ENCODE assay signal across 8 mouse cellular contexts in genomic region chr1:179645980-179646268, GRCm38 (mm10). TPM values are rescaled to one million over a fixed set of nuclear protein-coding genes. Genes with fewer than 3 reads are reported as not detected.
DNase-seq lines count a peak whose midpoint lies in the region; ATAC-seq and TF ChIP-seq lines count a peak whose summit lies in the region.

No protein-coding gene starts in this region.

- ATAC-seq in heart, embryonic 13.5 days (ENCODE audit: extremely low read depth, insufficient number of reproducible peaks, low FRiP score, low TSS enrichment) = no peak
- peak; percentile 38 for ATAC-seq in hindbrain, embryonic 12.5 days (ENCODE audit: low FRiP score)
- peak; percentile 36 for ATAC-seq in megakaryocyte-erythroid progenitor cell, adult 5-6 weeks (replicated peaks; ENCODE audit: low FRiP score, low TSS enrichment, poor library complexity, severe bottlenecking)

- no peak for TF ChIP-seq RAD21 in MEL (IDR thresholded peaks at IDR 0.05; ENCODE audit: low read depth, low read length)

- no peak for TF ChIP-seq POLR2A in MEL (IDR thresholded peaks at IDR 0.05; ENCODE audit: control insufficient read depth in 1 of 2, insufficient read depth in 1 of 2, low read depth in 1 of 2, low read length in 2 of 2, poor library complexity in 1 of 2)

- 17% methylated on average over 4 of the region's 4 CpGs for WGBS in heart, embryonic 13.5 days
- 26% methylated on average over 4 of the region's 4 CpGs for WGBS in hindbrain, embryonic 12.5 days

- no peaks in the 10 kb centered on the region for H3K79me2 ChIP-seq in MEL (ENCODE audit: control insufficient read depth, insufficient read depth, low read length, poor library complexity)

- no peaks in the 10 kb centered on the region for H3K27me3 ChIP-seq in heart, embryonic 13.5 days (replicated peaks)
- H3K27me3 ChIP-seq in MEL (ENCODE audit: control insufficient read depth in 1 of 2, insufficient read depth in 2 of 2, low read length in 2 of 2) = no peaks in the 10 kb centered on the region
- no peaks in the 10 kb centered on the region for H3K27me3 ChIP-seq in hindbrain, embryonic 12.5 days

- H3K27ac ChIP-seq in heart, embryonic 13.5 days (replicated peaks) = no peak overlapping the region
- no peak overlapping the region for H3K27ac ChIP-seq in MEL (ENCODE audit: control insufficient read depth, low read depth, low read length)
- H3K27ac ChIP-seq in hindbrain, embryonic 12.5 days = no peak overlapping the region

- H3K36me3 ChIP-seq in heart, embryonic 13.5 days = no peaks in the 10 kb centered on the region
- peaks cover 0 to 5% of the 10 kb centered on the region in 2 experiments; a peak in 2 of 4 replicates for H3K36me3 ChIP-seq in MEL (ENCODE audit: control insufficient read depth in 1 of 2, insufficient read depth in 2 of 2, low read length in 2 of 2)
- H3K36me3 ChIP-seq in hindbrain, embryonic 12.5 days = no peaks in the 10 kb centered on the region

- DNase-seq in heart, adult 8-10 months (ENCODE audit: low spot score) = no peak
- DNase-seq in MEL (ENCODE audit: low read depth, low spot score) = no peak
- DNase-seq in cerebellum, adult 9-11 months = no peak
- no peak for DNase-seq in layer of hippocampus, adult 18-20 months (ENCODE audit: low spot score in 2 of 2)
- no peak for DNase-seq in layer of hippocampus, postnatal 36 days

- peak overlapping the region; percentile 58; the same call in 1 of the 2 replicates for H3K9ac ChIP-seq in heart, embryonic 13.5 days
- peak overlapping the region; percentile 66 for H3K9ac ChIP-seq in MEL (ENCODE audit: control insufficient read depth, low read depth, low read length, poor library complexity, severe bottlenecking)
- H3K9ac ChIP-seq in hindbrain, embryonic 12.5 days = no peak overlapping the region

- no peak for TF ChIP-seq EP300 in MEL (IDR thresholded peaks at IDR 0.05; ENCODE audit: low read depth in 1 of 2, low read length in 2 of 2)

- H3K9me3 ChIP-seq in heart, embryonic 13.5 days = no peaks in the 10 kb centered on the region
- no peaks in the 10 kb centered on the region for H3K9me3 ChIP-seq in MEL (replicated peaks; ENCODE audit: insufficient read depth, low read length)
- no peaks in the 10 kb centered on the region for H3K9me3 ChIP-seq in hindbrain, embryonic 12.5 days (replicated peaks)

- TF ChIP-seq CTCF in MEL (IDR thresholded peaks at IDR 0.05 in 2 of 3, conservative IDR thresholded peaks at IDR 0.05 in 1 of 3; ENCODE audit: control insufficient read depth in 1 of 3, insufficient read depth in 1 of 3, low read depth in 2 of 3, low read length in 3 of 3, poor library complexity in 1 of 3, severe bottlenecking in 1 of 3) = no peak

- peaks cover 11% of the 10 kb centered on the region; the same call in 1 of the 2 replicates for H3K4me1 ChIP-seq in heart, embryonic 13.5 days
- peaks cover 0 to 27% of the 10 kb centered on the region in 2 experiments; a peak in 2 of 4 replicates for H3K4me1 ChIP-seq in MEL (ENCODE audit: control insufficient read depth in 1 of 2, insufficient read depth in 2 of 2, low read length in 2 of 2)
- peaks cover 3% of the 10 kb centered on the region; the same call in 1 of the 2 replicates for H3K4me1 ChIP-seq in hindbrain, embryonic 12.5 days

- peak overlapping the region; percentile 26 for H3K4me3 ChIP-seq in heart, embryonic 13.5 days
- H3K4me3 ChIP-seq in MEL (ENCODE audit: control insufficient read depth in 1 of 2, insufficient read depth in 1 of 2, low read depth in 2 of 2, low read length in 2 of 2) = peak overlapping the region; percentile 50 to 60; a peak in 3 of 4 replicates
- H3K4me3 ChIP-seq in hindbrain, embryonic 12.5 days = peak overlapping the region; percentile 8; the same call in 1 of the 2 replicates

- H3K4me2 ChIP-seq in heart, embryonic 13.5 days = peak overlapping the region; percentile 58
- H3K4me2 ChIP-seq in hindbrain, embryonic 12.5 days (replicated peaks) = peak overlapping the region; percentile 44

TF ChIP-seq in MEL, 35 proteins besides CTCF, POLR2A, EP300 and RAD21:
- no peak for TF ChIP-seq CHD1 (IDR thresholded peaks at IDR 0.05; ENCODE audit: low read depth, low read length)
- no peak for TF ChIP-seq E2F4 (IDR thresholded peaks at IDR 0.05; ENCODE audit: borderline replicate concordance, low read depth, low read length)
- TF ChIP-seq USF1 (IDR thresholded peaks at IDR 0.05; ENCODE audit: low read depth, low read length) = no peak
- no peak for TF ChIP-seq TBP (IDR thresholded peaks at IDR 0.05; ENCODE audit: low read depth, low read length)
- TF ChIP-seq UBTF (IDR thresholded peaks at IDR 0.05; ENCODE audit: borderline replicate concordance, insufficient read depth, low read depth, low read length) = no peak
- TF ChIP-seq SMC3 (IDR thresholded peaks at IDR 0.05; ENCODE audit: low read depth, low read length) = no peak
- TF ChIP-seq GABPA (IDR thresholded peaks at IDR 0.05; ENCODE audit: low read depth, low read length) = no peak
- no peak for TF ChIP-seq CHD2 (IDR thresholded peaks at IDR 0.05; ENCODE audit: low read length)
- TF ChIP-seq ZKSCAN1 (IDR thresholded peaks at IDR 0.05; ENCODE audit: low read depth, low read length) = no peak
- no peak for TF ChIP-seq MAFK (IDR thresholded peaks at IDR 0.05; ENCODE audit: borderline replicate concordance, low read depth, low read length)
- TF ChIP-seq POLR2AphosphoS5 (IDR thresholded peaks at IDR 0.05; ENCODE audit: borderline replicate concordance, low read depth, low read length) = no peak
- no peak for TF ChIP-seq GATA1 (IDR thresholded peaks at IDR 0.05; ENCODE audit: low read depth, low read length)
- no peak for TF ChIP-seq ZMIZ1 (IDR thresholded peaks at IDR 0.05; ENCODE audit: low read depth, low read length)
- no peak for TF ChIP-seq MEF2A (IDR thresholded peaks at IDR 0.05; ENCODE audit: extremely low read depth, insufficient replicate concordance, low read depth, low read length, poor library complexity, severe bottlenecking)
- no peak for TF ChIP-seq TCF12 (IDR thresholded peaks at IDR 0.05; ENCODE audit: low read depth, low read length)
- TF ChIP-seq MAZ (IDR thresholded peaks at IDR 0.05; ENCODE audit: low read depth, low read length) = no peak
- no peak for TF ChIP-seq TAL1 (IDR thresholded peaks at IDR 0.05; ENCODE audit: low read length)

RNA-seq across cellular contexts. Expression of gene Sccpdh, which starts 22.1 kb away (rescaled TPM):
- polyA plus RNA-seq in heart, embryonic 13.5 days (2015; fragmentation: Nextera tagmentation; extraction: Ambion mirVana) = 76.8 and 85.8 TPM in 2 replicates
- 10 to 100 TPM; 48.4 to 60.5 (median 52.1) TPM for total RNA-seq in heart, adult 8-10 months (2022)
- 18.7 and 18.8 TPM in 2 replicates for total RNA-seq in MEL (2012; rRNA removed)
- 10 to 100 TPM in 1 of 2 experiments, not detected in 1; 18.5 TPM for polyA plus RNA-seq in MEL (2012; ENCODE audit: insufficient read depth in 1 of 2, insufficient read length in 2 of 2, low read depth in 1 of 2, low replicate concordance in 2 of 2, missing spikeins in 1 of 2)
- polyA plus RNA-seq in hindbrain, embryonic 12.5 days (2016; fragmentation: Nextera tagmentation; extraction: Ambion mirVana) = 112 and 116 TPM in 2 replicates
- total RNA-seq in megakaryocyte-erythroid progenitor cell, adult 5-6 weeks (2014; fragmentation: Nextera tagmentation) = 1.4 and 5.1 TPM in 2 replicates
- total RNA-seq in megakaryocyte-erythroid progenitor cell, adult 5-6 weeks (2017) = 13.2 and 26.4 TPM in 2 replicates
- total RNA-seq in layer of hippocampus, adult 18-20 months (2021) = 10 to 100 TPM; 57.6 to 62.7 TPM
- 10 to 100 TPM; 57.7 to 57.8 TPM for total RNA-seq in layer of hippocampus, postnatal 36 days (2021)
